Mouse (Mus musculus) cerebellum, adult 2 months (tissue): Measurements from ENCODE around the gene Anp32a. TPM values are rescaled to one million over a fixed set of nuclear protein-coding genes. Genes with fewer than 3 reads are reported as not detected.

ENCODE experiments used
- DNase-seq, 2 experiments: peaks; one replicate each; pipeline ENCODE4 v3.0.0; 2021
- H3K27ac ChIP-seq: fragments of 200-500 bp; 2 replicates; pipeline ENCODE4 v1.5.1; 2012; ENCODE audit warnings: low read length, control low read depth, inconsistent platforms; ENCODE audit not compliant: insufficient read depth
- H3K27me3 ChIP-seq: fragments of 200-500 bp; 2 replicates; pipeline ENCODE4 v1.6.1; 2012; ENCODE audit warnings: inconsistent platforms, mild to moderate bottlenecking, low read length, moderate library complexity; ENCODE audit not compliant: control insufficient read depth, insufficient read depth
- H3K4me1 ChIP-seq: fragments of 200-500 bp; 2 replicates; pipeline ENCODE4 v1.6.1; 2011; ENCODE audit warnings: low read length; ENCODE audit not compliant: control insufficient read depth, insufficient read depth
- H3K4me3 ChIP-seq: fragments of 200-500 bp; replicated peaks from 2 replicates; pipeline ENCODE3; 2011; ENCODE audit warnings: mild to moderate bottlenecking, low read depth, low read length, control low read depth; ENCODE audit not compliant: insufficient read depth
- CTCF ChIP-seq: fragments of 200-500 bp; IDR thresholded peaks from 2 replicates; pipeline ENCODE4 v1.5.1; 2011; ENCODE audit warnings: low read depth, mild to moderate bottlenecking, control low read depth, low read length, moderate library complexity, borderline replicate concordance; ENCODE audit not compliant: insufficient read depth
- POLR2A ChIP-seq: fragments of 200-500 bp; IDR thresholded peaks from 2 replicates; pipeline ENCODE4 v1.6.1; 2011; ENCODE audit warnings: low read length, control low read depth, borderline replicate concordance; ENCODE audit not compliant: insufficient read depth
- WGBS: fragments of 180-500 bp; shearing (Covaris S2); methylation state at CpG from one replicate; pipeline ENCODE4 v1.1.7; 2018; 5-methylcytosine and 5-hydroxymethylcytosine counted together
- polyA plus RNA-seq: library from polyadenylated mRNA; depleted of rRNA; stranded (reverse); fragments of >200 nt; gene quantifications from 2 replicates; pipeline ENCODE4 v1.2.3, GENCODE M21; 2012

The Anp32a gene
- polyA plus RNA-seq, 1 experiment: 445 TPM

DNA sequence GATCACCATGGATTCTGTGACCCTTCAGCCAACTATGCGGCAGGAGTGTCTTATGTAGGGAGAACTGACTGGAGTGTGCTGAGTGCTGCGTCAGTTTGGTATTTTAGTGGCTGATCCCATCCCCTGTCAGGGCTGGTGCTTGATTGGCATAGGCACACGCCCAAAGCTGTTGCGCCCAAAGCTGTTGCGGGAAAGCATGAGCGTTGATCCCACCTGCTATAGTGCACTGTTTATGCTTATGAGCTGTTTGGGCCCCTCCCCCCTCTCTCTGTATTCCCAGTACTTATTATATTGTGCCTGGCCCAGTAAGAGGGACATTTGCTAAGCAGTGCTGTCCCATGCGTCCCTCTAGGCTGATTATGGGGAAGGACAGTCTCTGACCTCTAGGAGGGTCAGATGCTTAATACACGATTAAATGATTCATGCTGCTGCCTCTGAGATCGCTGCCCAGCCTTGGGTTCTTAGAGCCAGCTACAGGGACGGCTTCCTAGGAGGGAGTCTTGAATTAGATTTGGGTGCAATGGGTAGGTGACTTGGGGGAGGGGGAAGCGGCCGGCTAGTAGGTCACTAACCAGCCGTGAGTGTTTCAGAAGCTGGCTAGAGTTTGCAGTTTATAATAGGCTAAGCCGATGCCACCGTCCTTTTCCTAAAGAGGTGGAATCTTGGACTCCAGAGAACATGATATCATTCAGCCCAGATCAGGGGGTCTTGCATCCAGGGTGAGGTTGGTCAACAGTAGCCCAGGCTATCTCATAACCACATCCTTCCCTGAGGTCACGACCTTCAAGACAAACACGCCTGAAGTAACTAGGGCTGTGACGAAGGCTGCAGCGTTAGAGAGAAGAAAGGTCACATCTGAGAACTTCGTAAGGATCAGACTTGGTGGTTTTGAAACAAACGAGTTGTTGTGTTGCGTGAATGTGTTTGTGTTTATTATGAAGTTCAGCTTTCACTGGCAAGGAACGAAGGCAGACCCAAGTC is 25.7 kb downstream of the Anp32a start:
- no peak for TF ChIP-seq CTCF
- TF ChIP-seq POLR2A: no peak
- 24% methylated on average over 23 of the region's 23 CpGs for WGBS
- peak in 1 of 2 experiments; percentile 47 for DNase-seq
- Histone ChIP-seq H3K27ac (peak overlapping the region; percentile 85), H3K27me3 (no peaks in the 10 kb centered on the region), H3K4me3 (no peak overlapping the region), H3K4me1 (peaks cover 70% of the 10 kb centered on the region)

DNA sequence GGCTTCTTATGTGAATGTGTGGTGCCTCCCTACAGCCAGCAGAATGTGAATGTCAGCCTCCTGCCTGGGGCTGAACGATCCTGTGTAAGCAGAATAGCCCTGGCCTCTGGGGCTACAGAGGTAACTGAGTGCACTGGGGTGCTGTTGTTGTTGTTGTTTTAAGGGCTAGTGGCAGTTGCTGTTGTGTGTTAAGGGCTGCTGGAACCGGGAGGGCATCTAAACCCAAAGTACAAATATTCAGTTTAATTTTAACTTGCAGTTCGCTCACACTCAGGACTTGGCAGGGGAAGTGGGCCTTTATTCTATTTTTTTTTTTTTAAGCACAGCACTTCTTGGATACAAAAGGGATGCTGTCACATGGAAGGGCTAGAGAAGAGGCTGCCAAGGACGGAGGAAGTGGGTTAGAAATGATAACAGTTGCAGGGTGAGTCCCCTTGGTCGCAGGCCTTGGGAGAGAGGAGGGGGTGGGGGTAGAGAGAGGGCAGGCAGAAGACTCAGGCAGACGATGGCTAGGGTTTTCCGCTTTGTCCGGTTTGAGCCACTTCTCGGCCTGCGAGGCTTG is 26.5 kb downstream of the Anp32a start:
- peak in 1 of 2 experiments; percentile 65 for DNase-seq
- WGBS: 7% methylated on average over 10 of the region's 10 CpGs
- peak overlapping the region; percentile 85 for H3K27ac ChIP-seq
- peak overlapping the region; percentile 21 for H3K4me3 ChIP-seq
- H3K4me1 ChIP-seq: peaks cover 68% of the 10 kb centered on the region
- TF ChIP-seq POLR2A (no peak), CTCF (no peak)
- H3K27me3 ChIP-seq: no peaks in the 10 kb centered on the region

DNA sequence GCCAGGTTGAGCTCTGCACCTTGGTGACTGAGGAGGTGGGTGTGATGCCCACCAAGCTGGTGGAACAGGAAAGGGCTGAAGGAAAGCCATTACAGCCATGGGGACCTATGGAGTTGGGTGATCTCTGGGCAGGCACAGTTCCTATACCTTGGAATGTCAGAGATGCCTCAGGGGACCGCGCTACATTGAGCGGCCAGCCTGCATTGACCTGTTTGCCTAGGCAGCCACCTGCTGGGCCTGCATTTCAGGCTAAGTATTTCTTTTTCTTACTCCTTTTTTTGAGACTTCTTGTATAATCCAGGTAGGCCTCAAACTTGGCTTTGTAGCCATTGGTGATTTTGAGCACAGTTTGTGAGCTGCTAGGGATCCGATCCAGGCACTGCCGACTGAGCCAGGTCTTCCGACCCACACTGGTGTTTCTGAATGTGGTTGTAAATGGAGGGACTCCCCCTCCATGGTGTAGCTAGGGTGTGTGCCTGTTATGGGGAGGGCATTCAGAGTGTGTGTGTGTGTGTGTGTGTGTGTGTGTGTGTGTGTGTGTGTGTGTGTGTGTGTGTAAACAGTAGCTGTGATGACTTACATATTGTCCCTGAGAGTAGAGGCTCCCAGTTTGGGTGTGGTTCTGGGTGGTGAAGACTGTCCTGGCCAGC is 27.3 kb downstream of the Anp32a start:
- 22% methylated on average over 6 of the region's 6 CpGs for WGBS
- DNase-seq: no peak
- Histone ChIP-seq H3K27me3 (no peaks in the 10 kb centered on the region), H3K4me3 (no peak overlapping the region), H3K27ac (peak overlapping the region; percentile 85; the same call in 1 of the 2 replicates), H3K4me1 (peaks cover 65% of the 10 kb centered on the region)
- TF ChIP-seq CTCF (no peak), POLR2A (no peak)

DNA sequence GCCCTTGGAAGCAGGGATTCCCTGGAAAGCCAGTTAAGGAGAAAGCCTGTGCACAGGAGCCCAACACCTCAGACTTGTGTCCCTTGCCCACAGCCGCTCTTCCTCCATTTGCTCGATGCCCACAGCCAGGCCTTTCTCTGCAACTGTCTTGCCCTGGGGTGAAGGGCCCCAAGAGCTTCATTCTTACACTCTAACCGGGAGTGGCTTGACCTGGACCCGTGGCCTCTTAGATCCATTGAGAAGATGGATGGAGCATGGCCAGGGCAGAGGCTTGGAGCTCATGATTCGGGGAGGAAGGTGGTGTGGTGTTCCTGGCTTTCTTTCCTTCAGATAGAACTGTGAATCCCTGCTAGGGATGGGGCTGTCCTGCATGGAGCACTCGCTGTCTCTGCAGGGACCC is 28.1 kb downstream of the Anp32a start:
- Histone ChIP-seq H3K27ac (peak overlapping the region; percentile 85; the same call in 1 of the 2 replicates), H3K4me1 (peaks cover 68% of the 10 kb centered on the region), H3K4me3 (no peak overlapping the region), H3K27me3 (no peaks in the 10 kb centered on the region)
- 38% methylated on average over 6 of the region's 6 CpGs for WGBS
- no peak for DNase-seq
- TF ChIP-seq CTCF: no peak
- no peak for TF ChIP-seq POLR2A

DNA sequence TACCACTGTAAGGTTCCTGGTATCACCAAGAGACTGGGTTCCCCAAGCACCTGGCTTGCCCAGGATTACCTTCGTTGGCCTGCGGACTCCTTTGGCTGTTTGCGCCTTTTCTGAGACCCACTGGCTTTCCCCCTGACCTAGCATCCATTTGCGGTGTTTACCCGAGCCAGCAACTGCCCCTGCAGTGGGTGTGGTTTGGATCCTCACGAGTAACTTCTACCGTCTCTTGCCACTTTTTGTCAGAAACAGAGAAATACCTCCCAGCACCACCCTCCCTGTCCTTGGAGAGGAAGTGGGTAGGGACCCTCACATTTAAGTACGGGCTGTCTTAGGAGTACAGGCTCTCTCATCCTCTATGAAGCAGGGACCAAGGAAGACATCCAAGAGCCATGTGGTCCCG is 29.1 kb downstream of the Anp32a start:
- 28% methylated on average over 9 of the region's 9 CpGs for WGBS
- Histone ChIP-seq H3K27ac (peak overlapping the region; percentile 41), H3K4me3 (no peak overlapping the region), H3K4me1 (peaks cover 62% of the 10 kb centered on the region), H3K27me3 (no peaks in the 10 kb centered on the region)
- TF ChIP-seq CTCF: no peak
- TF ChIP-seq POLR2A: no peak
- no peak for DNase-seq

DNA sequence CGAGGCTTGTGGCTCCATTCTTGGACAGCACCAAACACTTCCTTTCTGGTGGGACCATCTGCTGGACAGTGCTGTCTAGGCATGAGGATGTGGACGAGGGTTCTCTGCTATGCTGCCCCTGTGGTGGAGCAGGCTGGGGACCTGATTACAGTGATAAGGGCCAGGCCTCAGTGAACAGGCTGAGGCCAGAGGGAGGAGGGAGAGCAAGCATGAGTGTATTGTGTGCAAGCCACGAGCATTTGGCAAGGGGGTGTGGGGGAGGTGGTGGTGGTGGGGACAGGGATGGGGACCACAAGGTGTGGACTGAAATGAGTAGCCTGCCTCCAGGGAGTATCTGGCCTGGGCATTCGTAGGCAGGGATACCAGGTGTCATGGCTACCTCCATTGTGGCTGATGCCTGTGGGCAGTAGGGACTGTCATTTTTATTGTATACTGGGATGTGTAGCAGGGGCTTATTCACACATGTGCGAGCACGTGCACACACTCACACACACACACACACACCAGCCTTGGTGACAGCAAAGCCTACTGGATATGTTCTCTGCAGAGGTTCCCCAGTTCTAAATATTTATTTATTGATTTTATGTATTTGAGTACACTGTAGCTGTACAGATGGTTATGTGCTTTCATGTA is 29.7 kb downstream of the Anp32a start:
- 34% methylated on average over 6 of the region's 6 CpGs for WGBS
- TF ChIP-seq POLR2A (no peak), CTCF (peak; percentile 21; the same call in 1 of the 2 replicates)
- H3K4me3 ChIP-seq: no peak overlapping the region
- H3K4me1 ChIP-seq: peaks cover 60% of the 10 kb centered on the region
- DNase-seq: no peak
- peak overlapping the region; percentile 54; the same call in 1 of the 2 replicates for H3K27ac ChIP-seq
- no peaks in the 10 kb centered on the region for H3K27me3 ChIP-seq
